Mouse (Mus musculus): ENCODE measurements around the gene Atp6v1g2. TPM values are rescaled to one million over a fixed set of nuclear protein-coding genes. Genes with fewer than 3 reads are reported as not detected.

Gene Atp6v1g2
- polyA plus RNA-seq, 1 experiment from 2014 or later, result 4.3 TPM

GRCm38 (mm10) chr17:35257824-35258491, 24.5 kb downstream of the Atp6v1g2 start:
- no peak for ATAC-seq (ENCODE audit: insufficient number of reproducible peaks, insufficient read depth, low FRiP score, low TSS enrichment, low read depth)
- Histone ChIP-seq H3K4me3 (replicated peaks) (peak overlapping the region; percentile 17; the same call in 1 of the 2 replicates), H3K9me3 (no peaks in the 10 kb centered on the region), H3K27ac (no peak overlapping the region), H3K4me1 (replicated peaks) (no peaks in the 10 kb centered on the region; the same call in 1 of the 2 replicates), H3K27me3 (peaks cover 40% of the 10 kb centered on the region), H3K36me3 (peaks cover 15% of the 10 kb centered on the region), H3K4me2 (peak overlapping the region; percentile 35), H3K9ac (replicated peaks) (no peak overlapping the region; the same call in 1 of the 2 replicates)
- 12% methylated on average over 17 of the region's 17 CpGs for WGBS

DNA sequence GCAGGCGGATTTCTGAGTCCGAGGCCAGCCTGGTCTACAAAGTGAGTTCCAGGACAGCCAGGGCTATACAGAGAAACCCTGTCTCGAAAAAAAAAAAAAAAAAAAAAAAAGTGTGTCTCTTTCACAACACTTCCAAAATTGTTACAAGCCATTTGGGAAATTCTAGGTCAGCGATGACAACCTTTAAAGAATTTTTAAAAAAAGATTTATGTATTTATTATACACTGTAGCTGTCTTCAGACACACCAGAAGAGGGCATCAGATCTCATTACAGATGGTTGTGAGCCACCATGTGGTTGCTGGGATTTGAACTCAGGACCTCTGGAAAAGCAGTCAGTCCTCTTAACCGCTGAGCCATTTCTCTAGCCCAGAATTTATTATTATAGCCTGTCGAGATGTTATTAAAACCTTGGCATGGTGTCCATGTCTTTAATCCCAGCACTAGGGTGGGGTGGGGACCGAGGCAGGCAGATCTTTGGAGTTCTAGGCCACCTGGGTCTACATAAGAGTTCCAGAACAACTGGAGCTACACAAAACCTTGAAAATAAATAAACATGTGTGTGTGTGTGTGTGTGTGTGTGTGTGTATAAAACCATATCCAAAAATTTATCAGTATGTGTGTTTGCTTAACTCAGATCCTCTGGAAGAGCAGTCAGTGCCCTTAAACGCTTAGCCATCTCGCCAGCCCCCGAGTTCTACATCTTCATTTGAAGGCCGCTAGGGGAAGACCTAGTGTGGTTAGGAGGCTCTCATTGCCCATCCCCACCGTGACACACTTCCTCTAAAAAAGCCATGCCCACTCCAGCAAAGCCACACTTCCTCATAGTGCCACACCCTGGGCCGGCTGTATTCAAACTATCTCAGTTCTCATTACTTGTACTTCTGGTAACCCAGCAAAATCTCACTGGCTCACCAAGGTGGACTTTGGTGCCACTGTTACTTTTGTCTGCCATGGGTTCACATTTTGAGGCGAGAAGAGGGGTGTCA, 25.3 kb downstream of the Atp6v1g2 start:
- Histone ChIP-seq H3K27ac (no peak overlapping the region), H3K4me2 (no peak overlapping the region), H3K9me3 (no peaks in the 10 kb centered on the region), H3K4me3 (replicated peaks) (no peak overlapping the region), H3K27me3 (peaks cover 48% of the 10 kb centered on the region), H3K4me1 (replicated peaks) (peaks cover 4% of the 10 kb centered on the region), H3K9ac (replicated peaks) (no peak overlapping the region), H3K36me3 (peaks cover 7% of the 10 kb centered on the region)
- 63% methylated on average over 13 of the region's 14 CpGs for WGBS
- no peak for ATAC-seq (ENCODE audit: insufficient number of reproducible peaks, insufficient read depth, low FRiP score, low TSS enrichment, low read depth)

GRCm38 (mm10) chr17:35259621-35260020, 26.2 kb downstream of the Atp6v1g2 start:
- no peak overlapping the region for H3K27ac ChIP-seq
- no peak overlapping the region for H3K9ac ChIP-seq (replicated peaks)
- no peak overlapping the region for H3K4me3 ChIP-seq (replicated peaks)
- H3K9me3 ChIP-seq, result no peaks in the 10 kb centered on the region
- peaks cover 57% of the 10 kb centered on the region for H3K27me3 ChIP-seq
- WGBS, result 86% methylated on average over 4 of the region's 4 CpGs
- peaks cover 6% of the 10 kb centered on the region for H3K4me1 ChIP-seq (replicated peaks)
- H3K36me3 ChIP-seq, result no peaks in the 10 kb centered on the region
- no peak overlapping the region for H3K4me2 ChIP-seq
- no peak for ATAC-seq (ENCODE audit: insufficient number of reproducible peaks, insufficient read depth, low FRiP score, low TSS enrichment, low read depth)

- H3K4me1 ChIP-seq (replicated peaks), result peaks cover 6% of the 10 kb centered on the region
- WGBS, result 68% methylated on average over 13 of the region's 13 CpGs
- no peak overlapping the region for H3K27ac ChIP-seq
- no peak overlapping the region for H3K4me2 ChIP-seq
- no peak overlapping the region for H3K4me3 ChIP-seq (replicated peaks)
- H3K9me3 ChIP-seq, result no peaks in the 10 kb centered on the region
- no peak for ATAC-seq (ENCODE audit: insufficient number of reproducible peaks, insufficient read depth, low FRiP score, low TSS enrichment, low read depth)
- no peaks in the 10 kb centered on the region for H3K36me3 ChIP-seq
- no peak overlapping the region for H3K9ac ChIP-seq (replicated peaks)
- H3K27me3 ChIP-seq, result peaks cover 74% of the 10 kb centered on the region
Observed at GRCm38 (mm10) chr17:35261651-35262050, 28.2 kb downstream of the Atp6v1g2 start.

DNA sequence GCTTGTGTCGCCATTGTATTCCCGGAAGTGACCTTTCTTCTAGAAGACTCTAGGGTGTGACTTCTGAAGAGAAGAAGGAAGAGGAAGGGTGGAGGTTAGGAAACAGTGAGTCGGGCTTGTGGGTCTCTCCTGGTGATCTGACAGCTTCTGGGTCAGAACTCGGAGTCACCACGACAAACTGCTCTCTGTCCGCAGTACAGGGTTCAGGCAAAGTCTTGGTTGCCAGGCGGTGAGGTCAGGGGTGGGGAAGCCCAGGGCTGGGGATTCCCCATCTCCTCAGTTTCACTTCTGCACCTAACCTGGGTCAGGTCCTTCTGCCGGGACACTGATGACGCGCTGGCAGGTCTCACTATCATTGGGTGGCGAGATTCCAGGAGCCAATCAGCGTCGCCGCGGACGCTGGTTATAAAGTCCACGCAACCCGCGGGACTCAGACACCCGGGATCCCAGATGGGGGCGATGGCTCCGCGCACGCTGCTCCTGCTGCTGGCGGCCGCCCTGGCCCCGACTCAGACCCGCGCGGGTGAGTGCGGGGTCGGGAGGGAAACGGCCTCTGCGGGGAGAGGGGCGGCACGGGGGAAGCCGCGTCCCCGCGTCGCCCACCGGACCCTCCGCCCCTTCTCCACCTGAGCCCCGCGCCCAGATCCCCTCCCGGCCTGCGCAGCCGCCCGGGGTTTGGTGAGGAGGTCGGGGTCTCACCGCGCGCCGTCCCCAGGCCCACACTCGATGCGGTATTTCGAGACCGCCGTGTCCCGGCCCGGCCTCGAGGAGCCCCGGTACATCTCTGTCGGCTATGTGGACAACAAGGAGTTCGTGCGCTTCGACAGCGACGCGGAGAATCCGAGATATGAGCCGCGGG, 29.4 kb downstream of the Atp6v1g2 start, which contains the start of gene H2-D1:
TSS of gene H2-D1 (plus strand) at position 67 of the 859 bp plus-strand sequence.
- ATAC-seq (ENCODE audit: insufficient number of reproducible peaks, insufficient read depth, low FRiP score, low TSS enrichment, low read depth), result peak; percentile 89
- Histone ChIP-seq H3K27me3 (peaks cover 78% of the 10 kb centered on the region), H3K36me3 (no peaks in the 10 kb centered on the region), H3K4me2 (peak within 1 kb of the TSS; percentile 97), H3K9ac (replicated peaks) (peak within 1 kb of the TSS; percentile 56; the same call in 1 of the 2 replicates), H3K9me3 (no peaks in the 10 kb centered on the region), H3K4me3 (replicated peaks) (peak within 1 kb of the TSS; percentile 69), H3K27ac (no peak within 1 kb of the TSS), H3K4me1 (replicated peaks) (peaks cover 6% of the 10 kb centered on the region)
- 1% methylated on average over 73 of the region's 73 CpGs for WGBS

GRCm38 (mm10) chr17:35263523-35263883, 30.0 kb downstream of the Atp6v1g2 start:
- 2% methylated on average over 31 of the region's 31 CpGs for WGBS

DNA sequence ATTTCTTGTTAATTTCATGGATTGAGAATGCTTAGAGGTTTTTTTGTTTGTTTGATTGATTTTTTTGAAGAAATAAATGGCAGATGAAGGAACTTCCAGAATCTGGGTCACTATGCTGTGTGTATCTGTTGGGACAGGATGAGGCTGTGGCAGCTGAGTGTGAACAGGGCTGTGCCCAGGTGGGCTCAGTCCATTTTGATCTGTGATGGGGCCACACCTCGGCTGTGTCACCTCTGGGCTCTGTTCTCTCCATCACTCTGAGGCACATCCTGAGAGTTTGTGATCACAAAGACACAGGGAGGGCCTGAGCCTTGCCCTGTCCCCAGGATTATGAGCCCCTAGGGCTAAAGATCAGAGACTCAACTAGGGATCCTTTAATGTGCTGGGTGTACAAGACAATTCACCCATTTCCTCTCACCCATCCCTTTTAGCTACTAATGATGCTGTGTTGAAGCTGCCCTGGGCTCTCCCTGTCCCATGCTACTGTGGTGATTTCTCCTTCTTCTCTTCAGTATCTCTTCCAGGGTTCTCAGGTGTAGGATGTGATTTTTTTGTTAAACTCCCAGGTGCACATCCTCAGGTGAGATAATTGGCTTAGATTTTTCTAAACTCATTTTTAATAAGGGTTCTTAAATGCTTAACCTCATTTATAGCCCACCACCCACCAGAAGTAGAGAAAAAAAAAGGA, 34.1 kb downstream of the Atp6v1g2 start:
- H3K27ac ChIP-seq, result no peak overlapping the region
- no peak overlapping the region for H3K4me3 ChIP-seq (replicated peaks)
- H3K27me3 ChIP-seq, result peaks cover 42% of the 10 kb centered on the region
- no peak overlapping the region for H3K9ac ChIP-seq (replicated peaks)
- peaks cover 6% of the 10 kb centered on the region for H3K4me1 ChIP-seq (replicated peaks)
- no peak overlapping the region for H3K4me2 ChIP-seq
- no peaks in the 10 kb centered on the region for H3K36me3 ChIP-seq
- WGBS, result 58% methylated on average over 1 of the region's 1 CpGs
- ATAC-seq (ENCODE audit: insufficient number of reproducible peaks, insufficient read depth, low FRiP score, low TSS enrichment, low read depth), result no peak
- H3K9me3 ChIP-seq, result no peaks in the 10 kb centered on the region

More at GRCm38 (mm10) chr17:35263523-35263883, 30.0 kb downstream of the Atp6v1g2 start:
- Histone ChIP-seq H3K36me3 (no peaks in the 10 kb centered on the region), H3K4me1 (replicated peaks) (peaks cover 6% of the 10 kb centered on the region), H3K9me3 (no peaks in the 10 kb centered on the region), H3K4me2 (peak overlapping the region; percentile 97), H3K27me3 (peaks cover 78% of the 10 kb centered on the region), H3K27ac (no peak overlapping the region), H3K4me3 (replicated peaks) (peak overlapping the region; percentile 69), H3K9ac (replicated peaks) (peak overlapping the region; percentile 56; the same call in 1 of the 2 replicates)
- ATAC-seq (ENCODE audit: insufficient number of reproducible peaks, insufficient read depth, low FRiP score, low TSS enrichment, low read depth), result no peak

DNA sequence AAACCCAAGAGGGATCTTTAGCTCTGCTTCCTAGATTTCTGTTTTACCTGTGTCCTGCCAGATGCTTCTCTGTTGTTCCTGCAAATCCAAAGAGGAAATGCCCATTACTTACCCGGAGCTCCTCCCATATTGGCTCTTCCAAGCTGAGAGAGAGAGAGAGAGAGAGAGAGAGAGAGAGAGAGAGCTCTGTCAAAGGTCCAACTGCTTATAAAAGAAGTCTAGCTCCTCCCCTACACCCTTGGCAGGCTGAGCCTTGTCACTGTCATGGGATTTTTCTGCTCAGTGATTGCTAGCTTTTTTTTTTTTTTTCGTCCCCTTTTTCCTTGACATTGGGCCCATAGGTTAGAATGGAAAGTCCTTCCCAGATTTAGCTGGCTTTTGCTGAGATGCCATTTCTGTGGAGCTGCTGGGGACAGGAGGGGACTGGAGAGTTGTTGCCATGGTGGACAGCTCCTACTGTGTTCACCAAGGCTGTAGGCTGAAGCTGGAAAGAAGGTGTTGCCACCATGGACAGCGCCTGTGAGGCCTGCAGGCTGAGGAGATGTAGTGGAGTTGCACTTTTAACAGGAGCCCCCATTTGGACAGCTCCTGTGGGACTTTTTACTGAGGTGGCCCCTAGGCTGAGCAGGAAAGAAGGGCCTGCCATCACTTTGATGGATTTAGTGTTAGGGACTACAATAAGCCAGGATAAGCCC, 36.3 kb downstream of the Atp6v1g2 start:
- WGBS, result 25% methylated on average over 3 of the region's 3 CpGs
- Histone ChIP-seq H3K9me3 (no peaks in the 10 kb centered on the region), H3K36me3 (no peaks in the 10 kb centered on the region), H3K9ac (replicated peaks) (no peak overlapping the region), H3K4me1 (replicated peaks) (no peaks in the 10 kb centered on the region), H3K27me3 (peaks cover 20% of the 10 kb centered on the region), H3K27ac (no peak overlapping the region), H3K4me2 (no peak overlapping the region), H3K4me3 (replicated peaks) (no peak overlapping the region)
- ATAC-seq (ENCODE audit: insufficient number of reproducible peaks, insufficient read depth, low FRiP score, low TSS enrichment, low read depth), result peak; percentile 56; the same call in 1 of the 2 replicates

- Histone ChIP-seq H3K9me3 (no peaks in the 10 kb centered on the region), H3K9ac (replicated peaks) (no peak overlapping the region), H3K4me1 (replicated peaks) (no peaks in the 10 kb centered on the region), H3K4me3 (replicated peaks) (no peak overlapping the region), H3K27ac (no peak overlapping the region), H3K36me3 (no peaks in the 10 kb centered on the region), H3K4me2 (no peak overlapping the region), H3K27me3 (peaks cover 25% of the 10 kb centered on the region)
- ATAC-seq (ENCODE audit: insufficient number of reproducible peaks, insufficient read depth, low FRiP score, low TSS enrichment, low read depth), result no peak
- 64% methylated on average over 3 of the region's 3 CpGs for WGBS
Observed at GRCm38 (mm10) chr17:35272249-35272648, 38.8 kb downstream of the Atp6v1g2 start.

DNA sequence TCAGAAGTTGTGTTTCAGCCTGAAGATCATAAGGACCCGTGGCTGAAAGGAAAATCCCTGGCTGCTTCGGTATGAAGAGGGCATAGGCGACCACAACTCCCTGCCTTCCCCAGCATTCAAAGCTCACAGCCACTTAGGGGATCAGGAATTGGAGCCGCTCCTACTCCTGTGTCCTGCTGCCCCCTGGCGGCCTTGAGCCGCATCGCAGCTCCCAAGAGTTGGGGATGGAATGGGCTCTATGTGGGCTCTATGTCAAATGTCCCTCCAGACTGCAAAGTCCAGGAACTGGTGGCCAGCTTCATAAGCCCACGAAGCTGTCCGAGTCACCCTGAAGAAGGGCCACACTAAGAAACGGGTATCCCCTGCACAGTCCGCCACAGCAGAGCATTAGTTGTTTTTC, 41.3 kb downstream of the Atp6v1g2 start:
- H3K36me3 ChIP-seq, result no peaks in the 10 kb centered on the region
- H3K4me2 ChIP-seq, result no peak overlapping the region
- no peak for ATAC-seq (ENCODE audit: insufficient number of reproducible peaks, insufficient read depth, low FRiP score, low TSS enrichment, low read depth)
- no peaks in the 10 kb centered on the region for H3K4me1 ChIP-seq (replicated peaks)
- H3K27me3 ChIP-seq, result peaks cover 29% of the 10 kb centered on the region
- H3K9me3 ChIP-seq, result no peaks in the 10 kb centered on the region
- H3K4me3 ChIP-seq (replicated peaks), result no peak overlapping the region
- no peak overlapping the region for H3K27ac ChIP-seq
- no peak overlapping the region for H3K9ac ChIP-seq (replicated peaks)
- WGBS, result 5% methylated on average over 11 of the region's 11 CpGs

Measured in limb, embryonic 12.5 days (tissue).